Mouse (Mus musculus) neural tube, embryonic 13.5 days (tissue): Measurements from ENCODE around the gene Camta1. TPM values are rescaled to one million over a fixed set of nuclear protein-coding genes. Genes with fewer than 3 reads are reported as not detected.

Experiments
- polyA plus RNA-seq: library from polyadenylated mRNA; unstranded; fragments of >200 nt; fragmentation: Nextera tagmentation; extraction: Ambion mirVana; gene quantifications from 2 replicates; pipeline ENCODE4 v1.2.1, GENCODE M21; 2015

Camta1 gene
- polyA plus RNA-seq, 1 experiment from 2014 or later, result 165 TPM

Other genes starting within 250 kb of the Camta1 start
- gene Dnajc11, start 71.8 kb upstream of the Camta1 start, polyA plus RNA-seq, result 66.7 and 79.6 TPM in 2 replicates
- gene Thap3, start 127.1 kb upstream of the Camta1 start, polyA plus RNA-seq, result 33.6 and 33.8 TPM in 2 replicates
- 19.1 and 20.6 TPM in 2 replicates for gene Phf13, start 134.4 kb upstream of the Camta1 start, polyA plus RNA-seq
- 4.5 TPM in 2 replicates for gene Klhl21, start 146.9 kb upstream of the Camta1 start, polyA plus RNA-seq
- 15.3 and 18.8 TPM in 2 replicates for gene Zbtb48, start 165.8 kb upstream of the Camta1 start, polyA plus RNA-seq
- gene Tas1r1, start 176.7 kb upstream of the Camta1 start, polyA plus RNA-seq, result 1.2 and 1.3 TPM in 2 replicates
- 26.4 and 27.1 TPM in 2 replicates for gene Nol9, start 177.4 kb upstream of the Camta1 start, polyA plus RNA-seq
- 9.9 and 10.7 TPM in 2 replicates for gene Plekhg5, start 210.6 kb upstream of the Camta1 start, polyA plus RNA-seq